Mouse (Mus musculus) heart, postnatal 4 days (tissue): ENCODE measurements around the gene Egln2. TPM values are rescaled to one million over a fixed set of nuclear protein-coding genes. Genes with fewer than 3 reads are reported as not detected.
A peak's percentile ranks its signal among the peaks of the same experiment; 100 is the strongest.

Experiments used
- DNase-seq: peaks from one replicate; pipeline ENCODE4 v3.0.0; 2021
- total RNA-seq, 2 experiments: library from RNA; stranded (reverse); gene quantifications; 2 replicates each; pipeline ENCODE4 v1.2.3; 2021

Gene Egln2
- 10 to 100 TPM; 57.0 to 59.0 TPM for total RNA-seq

- DNase-seq, result peak; percentile 97
Measured at GRCm38 (mm10) chr7:27166614-27167474, at the start of gene Egln2. Gene Egln2, minus strand, starts transcription at chr7:27166802.

GRCm38 (mm10) chr7:27212626-27213025, 46.0 kb upstream of the Egln2 start:
- DNase-seq, result no peak

GRCm38 (mm10) chr7:27203730-27204449, 37.3 kb upstream of the Egln2 start:
- DNase-seq, result no peak

- no peak for DNase-seq
Measured at GRCm38 (mm10) chr7:27198779-27199178, 32.2 kb upstream of the Egln2 start.

- no peak for DNase-seq
Measured at GRCm38 (mm10) chr7:27198355-27198754, 31.8 kb upstream of the Egln2 start.

- DNase-seq, result no peak
Measured at GRCm38 (mm10) chr7:27197634-27198033, 31.0 kb upstream of the Egln2 start.

GRCm38 (mm10) chr7:27197136-27197535, 30.5 kb upstream of the Egln2 start:
- no peak for DNase-seq

- DNase-seq, result peak; percentile 94
Measured at GRCm38 (mm10) chr7:27195681-27196611, 29.3 kb upstream of the Egln2 start, which contains the start of the genes BC024978 and Snrpa. Gene BC024978, plus strand, starts transcription at chr7:27195781. Gene Snrpa, minus strand, starts transcription at chr7:27196271.

- no peak for DNase-seq
Measured at GRCm38 (mm10) chr7:27193731-27194130, 27.1 kb upstream of the Egln2 start.

GRCm38 (mm10) chr7:27192434-27192833, 25.8 kb upstream of the Egln2 start:
- no peak for DNase-seq

GRCm38 (mm10) chr7:27189271-27189931, 22.8 kb upstream of the Egln2 start:
- no peak for DNase-seq

GRCm38 (mm10) chr7:27185986-27186385, 19.4 kb upstream of the Egln2 start:
- peak; percentile 4 for DNase-seq

- peak; percentile 46 for DNase-seq
Measured at GRCm38 (mm10) chr7:27184964-27185363, 18.4 kb upstream of the Egln2 start.

- no peak for DNase-seq
Measured at GRCm38 (mm10) chr7:27182498-27182897, 15.9 kb upstream of the Egln2 start.

GRCm38 (mm10) chr7:27180837-27181695, 14.5 kb upstream of the Egln2 start, which contains the start of the genes Gm21983 and Mia:
Gene Gm21983, minus strand, starts transcription at chr7:27181086.
Gene Mia, minus strand, starts transcription at chr7:27181157.
- DNase-seq, result no peak

GRCm38 (mm10) chr7:27180036-27180435, 13.4 kb upstream of the Egln2 start:
- peak; percentile 74 for DNase-seq

- DNase-seq, result no peak
Measured at GRCm38 (mm10) chr7:27179217-27179918, 12.8 kb upstream of the Egln2 start.

GRCm38 (mm10) chr7:27178324-27179216, 12.0 kb upstream of the Egln2 start, which contains the start of gene Rab4b:
Gene Rab4b, minus strand, starts transcription at chr7:27178896.
- DNase-seq, result peak; percentile 99

GRCm38 (mm10) chr7:27177942-27178323, 11.3 kb upstream of the Egln2 start:
- no peak for DNase-seq
